Mouse (Mus musculus) cerebral cortex, adult 2 months (tissue): ENCODE measurements around the gene Large1.

Source experiments
- WGBS: fragments of 180-500 bp; shearing (Covaris S2); methylation state at CpG from one replicate; pipeline ENCODE4 v1.1.7; 2018; 5-methylcytosine and 5-hydroxymethylcytosine counted together

Gene Large1

DNA sequence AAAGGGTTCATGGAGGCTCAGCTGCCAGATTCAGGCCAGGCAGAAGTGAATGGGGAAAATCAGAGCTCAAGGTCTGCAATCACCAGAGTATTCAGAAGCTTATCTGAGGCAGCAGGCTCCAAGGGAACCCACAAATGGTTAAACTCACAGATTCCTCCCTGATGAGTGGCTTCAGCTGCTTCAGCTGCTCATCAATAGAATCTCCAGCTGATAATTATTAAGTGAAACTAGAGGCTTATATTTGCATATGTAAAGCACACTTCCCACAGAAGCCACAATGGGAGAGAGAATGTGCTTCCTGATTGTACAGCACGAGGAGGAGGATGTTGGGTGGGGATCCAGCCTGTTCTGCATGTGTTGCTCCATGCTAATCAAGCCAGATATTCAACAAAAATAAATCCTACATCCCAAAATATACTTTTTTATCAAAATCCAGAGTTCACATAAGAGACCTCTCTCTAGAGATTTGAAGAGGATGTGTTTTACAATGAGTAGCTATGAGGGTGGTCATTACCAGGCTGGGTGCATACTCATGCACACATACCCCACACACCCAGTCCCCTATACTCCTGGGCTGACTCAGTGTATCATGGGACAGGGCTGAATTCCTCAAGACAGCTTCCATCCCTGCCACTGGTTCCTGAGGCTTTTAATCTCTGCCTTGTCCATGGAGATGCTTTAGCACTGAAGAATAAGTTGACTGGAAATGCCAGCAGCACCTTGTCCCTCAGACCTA, 210.5 kb downstream of the Large1 start:
- 11% methylated on average over 1 of the region's 1 CpGs for whole genome bisulfite sequencing

DNA sequence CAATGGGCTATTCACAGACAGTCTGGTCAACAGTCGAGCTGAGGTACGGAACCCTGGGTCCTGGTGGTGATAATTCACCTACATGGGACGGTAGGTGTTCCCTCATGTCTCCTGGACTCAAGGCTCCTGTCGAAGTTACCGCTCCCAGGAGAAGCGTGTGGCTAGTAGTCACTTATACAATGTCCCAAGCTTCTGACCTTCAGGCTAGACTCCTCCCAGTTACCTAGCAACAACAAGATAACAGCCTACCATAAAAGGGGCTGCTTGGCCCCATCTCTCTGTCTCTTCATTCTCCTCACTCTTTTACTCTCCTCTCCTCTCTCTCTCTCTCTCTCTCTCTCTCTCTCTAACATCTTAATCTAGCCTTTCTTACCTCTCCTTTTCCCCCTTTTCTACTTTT, 217.9 kb downstream of the Large1 start:
- 82% methylated on average over 6 of the region's 6 CpGs for WGBS

DNA sequence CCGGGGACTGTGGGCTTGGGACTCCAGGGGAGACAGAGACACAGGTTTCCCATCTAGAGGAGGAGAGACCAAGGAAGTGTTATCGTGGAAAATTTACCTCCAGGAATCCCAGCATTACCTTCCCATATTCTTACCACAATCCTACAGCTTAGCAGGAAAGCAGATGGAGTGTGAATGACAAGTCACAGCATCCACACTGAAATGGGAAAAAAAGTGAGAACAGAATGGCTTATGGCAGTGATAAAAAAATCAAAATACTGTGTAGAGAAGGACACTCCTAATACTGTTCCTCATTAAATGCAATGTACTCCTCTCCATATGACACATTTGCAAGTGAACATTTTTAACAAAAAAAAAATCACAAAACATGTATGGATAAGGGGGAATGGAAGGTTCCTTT, 221.3 kb downstream of the Large1 start:
- WGBS: 63% methylated on average over 2 of the region's 2 CpGs

DNA sequence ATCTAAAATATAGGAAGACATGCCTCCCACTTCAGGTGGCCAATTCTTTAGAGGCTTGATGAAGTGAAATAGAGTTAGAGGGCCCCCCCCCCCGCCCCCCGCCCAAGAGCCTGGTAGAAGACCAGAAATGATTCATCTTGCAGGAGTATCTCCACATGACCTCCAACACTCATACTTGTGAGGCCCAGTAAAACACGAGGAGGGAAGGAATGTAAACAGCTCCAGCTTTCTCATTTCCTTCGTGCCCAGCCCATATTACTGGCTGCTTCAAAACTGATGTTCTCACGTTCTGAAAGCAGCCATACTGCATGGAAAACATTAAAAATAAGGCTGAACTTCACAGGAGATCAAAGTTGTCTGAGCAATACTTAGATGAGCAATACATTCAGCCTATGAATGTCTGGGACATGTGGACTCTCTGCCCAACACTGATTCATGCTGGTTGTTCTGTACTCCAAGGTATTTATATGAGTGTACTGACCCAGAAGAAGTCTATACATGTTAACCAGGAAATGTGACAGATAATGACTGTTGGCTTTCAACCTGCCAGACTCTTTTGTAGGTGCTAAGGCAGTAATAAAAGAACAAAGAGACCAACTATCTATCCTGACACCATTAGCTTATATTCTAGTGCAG, 229.4 kb downstream of the Large1 start:
- WGBS: 68% methylated on average over 5 of the region's 5 CpGs

DNA sequence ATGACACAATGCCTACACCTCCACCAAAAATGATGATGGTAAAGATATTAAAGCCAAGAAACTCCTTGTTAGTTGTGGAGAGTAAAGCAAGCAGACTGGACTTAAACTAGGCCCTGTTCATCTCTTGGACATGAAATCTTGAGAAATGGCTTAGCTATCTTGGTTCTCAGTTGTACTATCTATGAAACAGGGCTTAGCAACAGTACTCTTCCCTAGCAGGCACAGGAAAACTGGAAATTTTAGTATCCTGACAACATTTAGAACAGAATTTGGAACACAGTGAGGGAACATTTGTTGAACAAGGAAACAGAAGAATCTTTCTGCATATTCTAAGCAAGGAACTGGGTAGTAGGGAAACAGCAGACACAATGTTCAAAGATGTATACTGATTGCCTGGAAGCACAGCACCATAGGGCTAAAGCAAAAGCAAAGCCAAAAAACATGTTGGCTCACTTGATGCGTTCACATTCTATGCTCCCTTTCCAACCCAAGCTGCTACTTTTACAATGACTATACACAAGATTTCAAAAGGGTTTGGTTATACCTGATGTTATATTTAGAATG, 240.9 kb downstream of the Large1 start:
- 40% methylated on average over 1 of the region's 1 CpGs for WGBS

DNA sequence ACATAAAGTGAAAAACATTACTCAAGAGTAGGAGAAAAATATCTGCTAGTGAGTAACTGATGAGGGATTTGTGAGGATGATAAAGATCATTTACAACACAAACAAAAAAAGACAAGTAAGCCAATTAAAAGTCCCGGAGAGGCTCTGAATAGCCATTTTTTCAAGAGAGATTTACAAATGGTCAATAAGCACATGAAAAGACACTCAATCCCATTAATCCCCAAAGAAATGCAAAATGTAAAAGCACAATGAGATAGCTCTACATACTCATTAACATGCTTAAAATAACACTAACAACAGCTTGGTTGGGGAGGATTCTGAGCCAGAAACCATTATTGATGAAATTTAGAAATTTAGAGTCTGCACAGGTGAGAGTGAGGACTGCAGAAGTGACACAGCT, 249.3 kb downstream of the Large1 start:
- WGBS: 23% methylated on average over 1 of the region's 1 CpGs

DNA sequence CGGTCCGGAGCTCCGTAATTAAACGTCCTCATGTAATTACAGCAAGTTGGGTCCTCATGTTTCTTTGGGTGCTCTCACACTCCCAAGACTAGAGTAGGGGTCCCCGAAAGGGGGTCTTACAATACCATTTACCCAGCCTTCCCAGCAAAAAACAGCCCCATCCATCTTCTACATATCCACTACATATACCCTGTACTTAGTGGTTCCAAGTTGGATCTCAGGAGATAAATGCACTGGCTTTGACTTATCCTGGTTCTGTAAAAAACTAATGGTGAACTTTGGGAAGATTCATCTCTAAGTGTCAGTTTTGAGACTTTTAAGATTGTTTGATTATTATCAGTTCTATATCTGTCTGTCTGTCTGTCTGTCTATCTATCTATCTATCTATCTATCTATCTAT, 252.3 kb downstream of the Large1 start:
- 94% methylated on average over 5 of the region's 5 CpGs for WGBS

DNA sequence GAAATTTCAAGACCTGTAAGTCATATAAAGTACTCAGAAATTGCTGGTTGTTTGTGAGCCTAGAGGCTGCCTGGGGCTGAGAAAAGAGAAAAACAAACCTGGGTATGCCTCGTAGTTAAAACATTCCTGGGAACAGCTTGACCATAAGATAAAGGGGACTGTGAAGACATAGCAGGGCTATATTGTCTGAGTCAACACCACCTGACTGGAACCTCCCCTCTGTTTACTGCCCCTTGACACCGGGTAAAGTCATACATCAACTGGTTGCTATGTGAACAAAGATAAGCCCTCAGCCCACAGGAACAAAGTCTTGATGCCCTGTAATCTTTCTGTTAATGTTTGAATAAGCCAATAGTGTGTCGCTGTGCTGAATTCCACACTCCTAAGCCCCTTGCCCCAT, 252.7 kb downstream of the Large1 start:
- WGBS: 75% methylated on average over 3 of the region's 3 CpGs

DNA sequence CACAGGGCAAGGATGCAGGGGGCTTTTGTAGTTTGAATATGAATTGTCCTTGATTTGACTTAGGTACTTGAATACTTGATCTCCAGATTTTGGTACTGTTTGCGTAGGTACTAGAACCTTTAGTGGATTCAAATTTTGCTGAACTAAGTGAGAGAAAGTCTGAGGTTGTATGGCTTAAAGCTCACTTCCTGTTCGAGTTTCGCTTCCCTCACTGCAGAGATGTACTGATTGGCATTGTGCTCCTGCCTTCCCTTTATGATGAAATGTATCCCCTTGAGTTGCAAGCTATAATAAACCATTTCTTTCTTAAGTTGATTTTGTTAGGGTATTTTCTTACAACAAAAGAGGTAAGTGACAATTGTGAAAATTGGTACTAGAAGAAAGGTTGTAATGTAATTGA, 253.8 kb downstream of the Large1 start:
- 89% methylated on average over 3 of the region's 3 CpGs for WGBS

DNA sequence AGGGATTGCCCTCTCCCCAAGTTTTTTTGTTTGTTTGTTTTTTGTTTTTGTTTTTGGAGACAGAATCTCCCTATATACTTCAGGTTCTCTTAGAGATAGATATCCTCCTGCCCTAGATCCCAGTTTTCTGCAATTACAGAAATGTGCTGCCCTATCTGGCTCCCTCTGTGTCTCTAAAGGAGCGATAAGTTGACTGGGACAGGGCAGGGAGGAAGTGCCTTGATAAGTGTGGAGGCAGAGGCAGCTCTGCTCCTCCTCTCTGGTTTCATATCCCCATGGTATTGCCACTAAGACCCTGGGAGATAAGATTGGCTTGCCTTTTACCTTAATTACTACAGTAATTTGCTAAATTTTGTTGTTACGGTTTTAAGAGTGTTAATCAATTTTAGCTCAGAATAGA, 256.4 kb downstream of the Large1 start:
- 75% methylated on average over 2 of the region's 2 CpGs for WGBS

DNA sequence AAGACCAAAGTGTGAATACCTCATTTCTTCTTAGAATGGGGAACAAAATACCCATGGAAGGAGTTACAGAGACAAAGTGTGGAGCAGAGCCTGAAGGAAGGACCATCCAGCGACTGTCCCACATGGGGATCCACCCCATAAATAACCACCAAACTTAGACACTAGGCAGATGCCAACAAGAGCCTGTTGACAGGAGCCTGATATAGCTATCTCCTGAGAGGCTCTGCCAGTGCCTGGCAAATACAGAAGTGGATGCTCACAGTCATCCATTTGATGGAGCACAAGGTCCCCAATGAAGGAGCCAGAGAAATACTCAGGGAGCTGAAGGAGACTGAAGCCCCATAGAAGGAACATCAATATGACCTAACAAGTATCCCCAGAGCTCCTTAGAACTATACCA, 275.6 kb downstream of the Large1 start:
- WGBS: 72% methylated on average over 1 of the region's 1 CpGs

DNA sequence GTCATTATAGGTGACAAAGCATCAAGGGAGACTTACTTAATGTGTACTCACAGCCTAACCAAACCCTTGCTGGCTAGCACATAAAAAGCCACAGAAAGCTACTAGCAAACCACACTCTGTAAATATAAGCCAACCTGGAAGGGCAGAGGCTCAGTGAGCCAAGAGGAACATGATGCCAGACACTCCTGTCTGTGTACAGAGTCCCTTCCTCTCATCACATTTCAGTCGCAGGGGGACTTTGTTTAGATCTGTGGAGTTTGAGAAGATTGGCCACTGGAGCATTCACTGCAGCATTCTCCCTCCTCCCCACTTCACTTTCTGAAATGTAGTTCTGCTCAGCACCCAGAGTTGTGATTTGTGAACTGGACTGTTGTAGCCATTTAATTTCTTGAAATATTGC, 291.9 kb downstream of the Large1 start:
- 42% methylated on average over 1 of the region's 1 CpGs for WGBS

DNA sequence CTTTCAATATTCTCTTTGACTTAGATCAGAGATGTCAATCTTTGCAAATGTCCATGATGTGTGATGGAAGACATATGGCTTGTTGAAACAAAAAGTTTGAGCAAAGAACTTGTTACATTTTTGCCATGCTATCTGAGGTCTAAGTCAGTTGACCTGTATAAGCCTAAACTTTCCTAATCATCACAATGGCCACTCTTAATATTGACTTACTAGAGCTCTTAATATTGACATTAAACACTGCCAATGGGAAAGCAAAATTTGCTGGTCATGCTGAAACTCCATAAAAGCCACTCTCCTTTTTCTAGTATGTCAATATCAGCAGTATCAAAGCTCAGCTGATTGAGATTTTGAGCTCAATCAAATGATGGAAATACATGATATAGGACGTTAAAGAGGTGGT, 298.6 kb downstream of the Large1 start:
- WGBS: 65% methylated on average over 1 of the region's 1 CpGs

DNA sequence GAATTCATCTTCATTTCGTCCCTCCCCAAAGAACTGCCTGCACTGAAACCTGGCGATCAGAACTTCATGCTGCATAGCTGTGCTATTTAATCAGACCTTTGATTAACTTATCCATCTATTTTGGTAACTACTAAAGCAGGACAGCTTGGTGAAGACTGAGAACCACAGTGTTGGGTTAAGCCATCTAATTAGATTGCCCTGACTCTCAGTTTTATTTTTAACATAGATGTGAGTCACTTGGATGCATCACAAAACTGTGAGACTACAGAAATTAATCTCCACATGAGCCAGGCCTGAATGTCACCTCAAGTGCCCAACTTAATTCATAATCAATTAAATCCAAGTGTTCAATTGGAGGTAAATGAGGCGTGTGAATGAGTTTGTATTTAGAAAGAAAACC, 299.5 kb downstream of the Large1 start:
- WGBS: 79% methylated on average over 3 of the region's 3 CpGs

DNA sequence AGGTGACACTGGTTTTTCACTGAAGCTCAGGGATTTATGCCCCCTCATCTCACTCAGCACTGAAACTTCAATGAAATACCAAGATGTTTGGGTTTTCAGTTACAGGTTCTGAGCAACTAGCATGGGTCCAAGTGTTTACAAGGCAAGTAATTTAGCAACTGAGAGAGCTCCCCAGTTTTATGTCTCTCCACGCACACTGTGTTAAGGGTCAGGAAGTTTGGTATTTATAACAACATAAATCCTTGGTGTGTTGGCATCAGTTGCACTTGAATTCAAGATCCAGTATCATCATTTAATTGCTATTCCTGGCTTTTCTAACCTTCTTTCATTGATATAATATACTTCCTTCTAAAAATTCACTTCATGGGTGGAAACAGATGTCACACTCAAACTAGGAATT, 300.9 kb downstream of the Large1 start:
- 72% methylated on average over 1 of the region's 1 CpGs for WGBS

DNA sequence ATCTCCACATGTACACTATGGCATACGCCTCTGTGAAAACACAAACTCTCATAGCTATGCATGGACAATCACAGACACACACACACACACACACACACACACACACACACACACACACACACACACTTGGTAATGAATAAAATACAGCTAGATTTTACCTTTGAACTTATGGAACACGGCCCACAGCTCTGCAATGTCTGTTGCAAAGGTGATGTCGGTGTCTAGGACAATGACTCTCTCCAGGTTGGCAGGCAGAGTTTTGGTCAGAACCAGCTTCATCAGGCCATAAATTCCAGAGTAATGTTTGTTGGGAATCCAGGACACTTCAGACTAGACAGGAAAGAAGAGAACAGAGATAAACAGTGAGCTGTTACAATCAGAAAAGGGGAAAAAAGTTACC, 305.2 kb downstream of the Large1 start:
- WGBS: 95% methylated on average over 3 of the region's 3 CpGs

DNA sequence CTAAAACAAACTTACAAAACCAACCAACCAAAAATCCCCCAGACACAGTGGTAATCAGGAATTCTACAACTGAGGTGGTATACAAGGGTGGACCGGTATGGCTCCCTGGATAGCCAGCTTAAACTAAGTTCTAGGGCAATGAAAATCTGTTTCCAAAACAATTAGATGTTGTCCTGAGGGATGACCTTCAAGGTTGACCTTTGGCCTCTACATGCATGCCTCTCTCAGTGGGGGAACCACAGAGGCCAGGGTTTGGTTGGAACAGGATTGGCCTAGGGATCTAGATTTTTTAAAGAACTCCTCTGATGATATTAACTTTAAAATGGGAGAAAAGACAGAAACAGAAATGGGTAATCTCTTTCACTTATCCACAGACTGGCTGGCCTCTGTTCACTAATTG, 335.1 kb downstream of the Large1 start:
- WGBS: 88% methylated on average over 1 of the region's 1 CpGs

DNA sequence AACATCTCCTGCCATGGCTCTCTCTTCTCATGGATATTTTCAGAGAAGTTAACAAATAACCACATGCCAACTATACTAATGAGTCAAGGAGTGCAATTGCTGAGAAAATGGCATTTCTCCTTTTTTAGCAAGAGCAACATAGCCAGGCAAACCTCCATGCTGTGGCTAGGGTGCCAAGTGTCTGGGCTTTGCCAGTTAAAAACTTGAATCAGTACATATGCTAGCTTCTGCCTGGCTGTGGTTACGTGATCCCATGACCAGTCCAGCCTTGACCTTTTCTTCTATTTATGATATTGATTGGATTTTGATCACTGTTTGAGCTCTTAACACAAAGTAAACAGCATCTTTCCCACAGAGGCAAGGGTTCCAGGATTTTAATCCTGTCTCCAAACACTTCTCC, 335.7 kb downstream of the Large1 start:
- WGBS: 70% methylated on average over 1 of the region's 1 CpGs

DNA sequence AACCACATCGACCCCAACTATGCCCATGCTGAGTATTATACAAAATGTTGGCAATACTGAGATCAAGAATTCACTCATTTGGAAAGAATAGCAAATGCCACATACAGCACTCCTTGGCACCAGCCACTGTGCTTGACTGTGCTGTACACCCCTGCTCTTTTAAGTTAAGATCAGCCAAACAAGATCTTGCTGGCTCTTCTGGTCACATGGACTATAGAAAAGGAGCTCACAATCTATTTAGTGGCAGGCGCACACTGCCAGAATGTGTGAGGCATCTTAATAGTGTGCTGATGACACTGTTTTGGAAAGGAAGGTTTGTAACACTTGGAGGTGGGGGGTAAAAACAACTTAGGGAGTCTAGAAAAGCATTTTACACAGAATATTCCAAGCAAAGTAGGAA, 337.0 kb downstream of the Large1 start:
- 68% methylated on average over 2 of the region's 2 CpGs for WGBS

DNA sequence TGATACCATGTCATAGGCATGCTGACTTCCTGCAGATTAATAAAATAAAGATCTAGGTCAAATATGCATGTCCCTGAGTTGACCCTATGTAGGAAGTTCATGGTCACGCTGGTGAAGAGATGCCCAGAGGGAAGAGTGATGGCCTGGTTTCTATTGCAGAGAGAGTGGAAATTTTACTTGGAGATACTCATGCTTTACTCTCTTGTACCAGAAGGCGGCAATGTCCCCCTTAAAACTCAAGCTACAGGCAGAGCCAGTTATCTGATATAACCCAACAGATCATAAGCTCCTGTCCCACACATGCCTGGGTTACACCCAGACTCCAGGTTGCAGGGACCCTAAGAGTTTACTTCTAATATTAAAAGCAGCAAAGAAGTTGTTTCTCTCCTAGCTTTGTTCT, 345.9 kb downstream of the Large1 start:
- WGBS: 33% methylated on average over 2 of the region's 2 CpGs

DNA sequence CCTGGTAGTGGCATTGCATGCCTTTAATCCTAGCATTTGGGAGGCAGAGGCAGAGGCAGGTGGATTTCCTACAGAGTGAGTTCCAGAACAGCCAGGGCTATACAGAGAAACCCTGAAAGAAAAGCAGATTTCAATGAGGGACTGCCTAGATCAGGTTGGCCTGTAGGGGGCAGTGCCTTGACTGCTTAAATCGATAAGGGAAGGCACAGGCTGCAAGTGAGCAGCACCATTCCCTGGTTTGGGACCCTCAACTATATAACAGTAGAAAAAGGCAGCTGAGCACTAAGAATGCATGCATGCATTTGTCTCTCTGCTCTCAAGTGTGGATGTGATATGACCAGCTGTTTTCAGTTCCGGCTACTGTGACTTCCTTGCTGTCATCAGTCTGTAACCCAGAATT, 349.5 kb downstream of the Large1 start:
- 55% methylated on average over 2 of the region's 2 CpGs for WGBS

DNA sequence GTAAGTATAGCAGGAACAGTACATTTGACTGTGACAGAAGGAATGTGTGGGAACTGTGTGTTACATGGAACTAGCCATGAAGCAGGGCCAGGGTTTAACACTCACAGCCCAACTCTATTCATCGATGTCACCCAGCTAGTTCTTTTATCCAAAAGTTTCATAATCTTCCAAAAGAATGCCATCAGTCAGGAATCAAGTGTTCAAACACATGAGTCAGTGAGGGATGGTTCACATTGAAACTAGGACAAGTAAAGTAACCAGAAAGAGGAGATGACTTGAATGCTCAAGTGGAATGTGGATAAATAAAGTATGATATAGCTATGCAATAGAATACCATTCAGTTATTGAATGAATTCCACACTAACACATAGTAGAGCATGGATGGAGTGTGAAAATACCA, 359.5 kb downstream of the Large1 start:
- 74% methylated on average over 1 of the region's 1 CpGs for WGBS

DNA sequence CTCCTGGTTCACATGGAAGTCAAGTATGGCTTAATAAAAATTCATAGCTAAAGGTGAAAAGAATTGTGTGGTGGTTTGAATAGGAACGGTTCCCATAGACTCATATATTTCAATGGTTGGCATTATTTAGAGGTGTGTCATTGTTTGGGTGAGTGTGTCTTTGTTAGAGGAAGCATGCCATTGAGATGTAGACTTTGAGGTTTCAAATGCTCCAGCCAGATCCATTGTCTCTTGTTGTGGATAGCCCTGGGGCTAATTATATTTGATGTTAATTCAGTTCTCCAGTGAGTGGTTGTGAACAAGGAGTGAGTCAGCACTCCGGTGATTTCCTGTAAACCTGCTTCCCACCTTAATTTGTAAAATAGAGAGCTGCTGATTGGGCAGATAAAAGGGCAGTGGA, 362.9 kb downstream of the Large1 start:
- 30% methylated on average over 2 of the region's 2 CpGs for WGBS

DNA sequence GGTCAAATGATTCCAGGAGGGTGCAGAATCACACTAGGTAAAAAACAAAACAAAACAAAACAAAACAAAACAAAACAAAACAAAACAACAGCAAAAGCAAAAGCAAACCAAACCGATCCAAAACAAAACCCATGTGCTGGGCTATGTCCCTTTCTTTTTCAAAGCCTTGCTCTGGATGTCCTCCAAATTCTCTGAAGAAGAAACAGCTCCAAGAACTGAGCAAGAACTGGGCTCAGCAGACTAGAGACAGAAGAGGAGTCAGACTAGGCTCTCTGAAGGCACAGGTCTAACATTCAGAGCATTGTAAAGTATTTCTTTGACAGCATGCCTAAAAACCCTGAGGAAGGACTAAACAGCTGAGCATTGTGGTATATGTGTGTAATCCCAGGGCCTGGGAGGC, 370.5 kb downstream of the Large1 start:
- 51% methylated on average over 1 of the region's 1 CpGs for WGBS
